In genomic region chr5:3650881-3651280, GRCm38 (mm10) we compare ENCODE assay signal across 30 mouse cellular contexts. TPM values are rescaled to one million over a fixed set of nuclear protein-coding genes. Genes with fewer than 3 reads are reported as not detected.
DNase-seq lines count a peak whose midpoint lies in the region; ATAC-seq and TF ChIP-seq lines count a peak whose summit lies in the region.
"Had no signal": no experiment of that assay in that cellular context is flagged by ENCODE, and none has a peak within 500 bp of the region (broad histone marks: within the 10 kb centered on the region; RNA-seq: fewer than 3 reads in every experiment).

TSS of gene Tmbim7 (plus strand) at chr5:3651181.

- H3K79me2 ChIP-seq in MEL (ENCODE audit: control insufficient read depth, insufficient read depth, low read length, poor library complexity): peaks cover 12% of the 10 kb centered on the region

- no peak within 1 kb of the TSS for H3K4me3 ChIP-seq in heart, embryonic 10.5 days
- H3K4me3 ChIP-seq in MEL (ENCODE audit: control insufficient read depth in 1 of 2, insufficient read depth in 1 of 2, low read depth in 2 of 2, low read length in 2 of 2): peak within 1 kb of the TSS in 1 of 2 experiments; percentile 5; a peak in 1 of 4 replicates
- H3K4me3 ChIP-seq in bone marrow macrophage, adult 2 months (ENCODE audit: insufficient read depth, low read length): no peak within 1 kb of the TSS
- no peak within 1 kb of the TSS for H3K4me3 ChIP-seq in forebrain, embryonic 14.5 days (ENCODE audit: low read depth, low read length)
- H3K4me3 ChIP-seq: embryonic facial prominence, embryonic 13.5 days; embryonic facial prominence, embryonic 15.5 days; erythroblast, embryonic 14.5 days; forebrain, embryonic 10.5 days; forebrain, embryonic 12.5 days; forebrain, embryonic 15.5 days had no signal

- H3K27ac ChIP-seq in heart, embryonic 10.5 days: no peak within 1 kb of the TSS
- peak within 1 kb of the TSS; percentile 64 for H3K27ac ChIP-seq in MEL (ENCODE audit: control insufficient read depth, low read depth, low read length)
- peak within 1 kb of the TSS; percentile 47 for H3K27ac ChIP-seq in bone marrow macrophage, adult 2 months (ENCODE audit: insufficient read depth, low read depth, low read length)
- no peak within 1 kb of the TSS for H3K27ac ChIP-seq in forebrain, embryonic 14.5 days (ENCODE audit: low read depth, low read length)
- H3K27ac ChIP-seq: embryonic facial prominence, embryonic 13.5 days; embryonic facial prominence, embryonic 15.5 days; forebrain, embryonic 10.5 days; forebrain, embryonic 12.5 days; forebrain, embryonic 15.5 days had no signal

- no peak for TF ChIP-seq CTCF in MEL (IDR thresholded peaks at IDR 0.05 in 2 of 3, conservative IDR thresholded peaks at IDR 0.05 in 1 of 3; ENCODE audit: control insufficient read depth in 1 of 3, insufficient read depth in 1 of 3, low read depth in 2 of 3, low read length in 3 of 3, poor library complexity in 1 of 3, severe bottlenecking in 1 of 3)
- no peak for TF ChIP-seq CTCF in bone marrow macrophage, adult 2 months (IDR thresholded peaks at IDR 0.05; ENCODE audit: low read depth, low read length)

- TF ChIP-seq RAD21 in MEL (IDR thresholded peaks at IDR 0.05; ENCODE audit: low read depth, low read length): no peak

- no peaks in the 10 kb centered on the region for H3K4me1 ChIP-seq in heart, embryonic 10.5 days
- peaks cover 6 to 25% of the 10 kb centered on the region in 2 experiments for H3K4me1 ChIP-seq in MEL (ENCODE audit: control insufficient read depth in 1 of 2, insufficient read depth in 2 of 2, low read length in 2 of 2)
- H3K4me1 ChIP-seq in bone marrow macrophage, adult 2 months (ENCODE audit: control insufficient read depth, insufficient read depth, low read length): peaks cover 6% of the 10 kb centered on the region
- peaks cover 3% of the 10 kb centered on the region for H3K4me1 ChIP-seq in forebrain, embryonic 14.5 days (ENCODE audit: control insufficient read depth, insufficient read depth, low read length)

- H3K4me2 ChIP-seq in forebrain, embryonic 14.5 days (ENCODE audit: low read length): no peak within 1 kb of the TSS
- H3K4me2 ChIP-seq: embryonic facial prominence, embryonic 13.5 days; embryonic facial prominence, embryonic 15.5 days; forebrain, embryonic 12.5 days; forebrain, embryonic 15.5 days had no signal

- peak; percentile 52 for DNase-seq in heart, embryonic 10.5 days (ENCODE audit: low spot score)
- no peak for DNase-seq in heart, postnatal 25 days (ENCODE audit: low spot score)
- DNase-seq in MEL (ENCODE audit: low read depth, low spot score): no peak
- no peak for DNase-seq in forebrain, embryonic 14.5 days (ENCODE audit: low spot score)
- DNase-seq: adrenal gland, adult 8-10 months; adrenal gland, postnatal 14 days; adrenal gland, postnatal 36 days; cerebellum, adult 11 months; cerebellum, adult 18-20 months; cerebellum, adult 8-10 months; cerebellum, adult 9-11 months; cerebellum, postnatal 14 days; cerebellum, postnatal 36 days; embryo, embryonic 11 days; forebrain, postnatal 0 days had no signal

- 72% methylated on average over 6 of the region's 6 CpGs for WGBS in heart, embryonic 10.5 days
- 70% methylated on average over 6 of the region's 6 CpGs for WGBS in forebrain, embryonic 14.5 days

- no peaks in the 10 kb centered on the region for H3K36me3 ChIP-seq in heart, embryonic 10.5 days
- H3K36me3 ChIP-seq in MEL (ENCODE audit: control insufficient read depth in 1 of 2, insufficient read depth in 2 of 2, low read length in 2 of 2): peaks cover 0 to 23% of the 10 kb centered on the region in 2 experiments; a peak in 3 of 4 replicates
- H3K36me3 ChIP-seq in forebrain, embryonic 14.5 days (ENCODE audit: control insufficient read depth, insufficient read depth, low read length): no peaks in the 10 kb centered on the region
- H3K36me3 ChIP-seq: embryonic facial prominence, embryonic 13.5 days; embryonic facial prominence, embryonic 15.5 days; forebrain, embryonic 10.5 days; forebrain, embryonic 12.5 days; forebrain, embryonic 15.5 days had no signal

- intact Hi-C loops in heart, postnatal 25 days (cut with DNase I): no loop called here

- H3K9me3 ChIP-seq in heart, embryonic 10.5 days: no peaks in the 10 kb centered on the region
- H3K9me3 ChIP-seq in MEL (replicated peaks; ENCODE audit: insufficient read depth, low read length): no peaks in the 10 kb centered on the region
- H3K9me3 ChIP-seq in forebrain, embryonic 14.5 days (replicated peaks; ENCODE audit: control insufficient read depth, low read length): no peaks in the 10 kb centered on the region
- H3K9me3 ChIP-seq: embryonic facial prominence, embryonic 13.5 days; forebrain, embryonic 12.5 days; forebrain, embryonic 15.5 days had no signal

- H3K27me3 ChIP-seq in heart, embryonic 10.5 days (ENCODE audit: insufficient read depth, poor library complexity, severe bottlenecking): no peaks in the 10 kb centered on the region
- H3K27me3 ChIP-seq in MEL (ENCODE audit: control insufficient read depth in 1 of 2, insufficient read depth in 2 of 2, low read length in 2 of 2): no peaks in the 10 kb centered on the region
- H3K27me3 ChIP-seq in forebrain, embryonic 14.5 days (replicated peaks; ENCODE audit: control insufficient read depth, insufficient read depth, low read length): no peaks in the 10 kb centered on the region
- H3K27me3 ChIP-seq: embryonic facial prominence, embryonic 13.5 days; embryonic facial prominence, embryonic 15.5 days; forebrain, embryonic 12.5 days; forebrain, embryonic 15.5 days; Patski had no signal

- TF ChIP-seq POLR2A in MEL (IDR thresholded peaks at IDR 0.05; ENCODE audit: control insufficient read depth in 1 of 2, insufficient read depth in 1 of 2, low read depth in 1 of 2, low read length in 2 of 2, poor library complexity in 1 of 2): no peak
- no peak for TF ChIP-seq POLR2A in bone marrow macrophage, adult 2 months (IDR thresholded peaks at IDR 0.05; ENCODE audit: borderline replicate concordance, low read depth, low read length)

- no peak for TF ChIP-seq EP300 in MEL (IDR thresholded peaks at IDR 0.05; ENCODE audit: low read depth in 1 of 2, low read length in 2 of 2)

- no peak for ATAC-seq in forebrain, embryonic 14.5 days
- ATAC-seq: activated CD4-positive, CD25-positive, alpha-beta regulatory T cell, adult 4 months; forebrain, embryonic 15.5 days; forebrain, postnatal 0 days; Patski had no signal

- H3K9ac ChIP-seq in MEL (ENCODE audit: control insufficient read depth, low read depth, low read length, poor library complexity, severe bottlenecking): peak within 1 kb of the TSS; percentile 9; the same call in 1 of the 2 replicates
- H3K9ac ChIP-seq in forebrain, embryonic 14.5 days (ENCODE audit: low read length): no peak within 1 kb of the TSS
- H3K9ac ChIP-seq: embryonic facial prominence, embryonic 13.5 days; embryonic facial prominence, embryonic 15.5 days; forebrain, embryonic 12.5 days; forebrain, embryonic 15.5 days; forebrain, postnatal 0 days had no signal

TF ChIP-seq in MEL, 35 proteins besides CTCF, POLR2A, EP300 and RAD21:
- no peak for TF ChIP-seq RCOR1 (IDR thresholded peaks at IDR 0.05; ENCODE audit: low read depth, low read length)
- TF ChIP-seq GATA1 (IDR thresholded peaks at IDR 0.05; ENCODE audit: low read depth, low read length): no peak
- no peak for TF ChIP-seq MYB (IDR thresholded peaks at IDR 0.05; ENCODE audit: low read depth, low read length)
- TF ChIP-seq E2F4 (IDR thresholded peaks at IDR 0.05; ENCODE audit: borderline replicate concordance, low read depth, low read length): no peak

RNA-seq across cellular contexts. Expression of gene Tmbim7, which starts in this region (rescaled TPM):
- polyA plus RNA-seq in heart, embryonic 10.5 days (2016; fragmentation: Nextera tagmentation; extraction: Ambion mirVana): not detected in 2 replicates
- total RNA-seq in heart, postnatal 25 days (2021): not detected
- 0.16 TPM in 1 of 2 replicates, not detected in the other for total RNA-seq in MEL (2012; rRNA removed)
- under 1 TPM in 1 of 2 experiments, not detected in 1; 0.06 TPM for polyA plus RNA-seq in MEL (2012; ENCODE audit: insufficient read depth in 1 of 2, insufficient read length in 2 of 2, low read depth in 1 of 2, low replicate concordance in 2 of 2, missing spikeins in 1 of 2)
- polyA plus RNA-seq in bone marrow macrophage, adult 2 months (2012; ENCODE audit: insufficient read depth, insufficient read length, missing spikeins): not detected in 2 replicates
- polyA plus RNA-seq in forebrain, embryonic 14.5 days (2014; fragmentation: Nextera tagmentation; extraction: Ambion mirVana): not detected in 2 replicates
- total RNA-seq: adrenal gland, adult 18-20 months; adrenal gland, adult 8-10 months; adrenal gland, postnatal 14 days; adrenal gland, postnatal 36 days; common myeloid progenitor, adult 5-6 weeks; ES-E14; forebrain, postnatal 0 days had no signal
- polyA plus RNA-seq: brain, embryonic 14.5 days; C2C12; embryonic facial prominence, embryonic 11.5 days; embryonic facial prominence, embryonic 13.5 days; embryonic facial prominence, embryonic 15.5 days; erythroblast, embryonic 14.5 days; forebrain, embryonic 10.5 days; forebrain, embryonic 12.5 days; forebrain, embryonic 15.5 days; forebrain, postnatal 0 days; Patski had no signal

Comparison
In these comparisons a context has a peak if more than half of its experiments do, and no peak if none do; other contexts are left out.
1. Peak in DNase-seq in heart, embryonic 10.5 days; RNA of the gene not detected or under 1 TPM.
2. H3K27ac ChIP-seq: peak in MEL (single experiment) and bone marrow macrophage, adult 2 months (single experiment); none in heart, embryonic 10.5 days (single experiment) and forebrain, embryonic 14.5 days (single experiment).